Mouse (Mus musculus) common myeloid progenitor, adult 5-6 weeks (primary cell): ENCODE measurements around the gene Nup54. TPM values are rescaled to one million over a fixed set of nuclear protein-coding genes. Genes with fewer than 3 reads are reported as not detected.

Experiments used
- ATAC-seq: replicated peaks from 2 replicates; pipeline ENCODE4 v1.8.0; 2016; ENCODE audit warnings: low read depth, mild to moderate bottlenecking, moderate TSS enrichment, inconsistent platforms; ENCODE audit not compliant: poor library complexity, severe bottlenecking
- total RNA-seq: library from RNA; stranded (forward); fragments of 200-1000, 187-1606 nt; gene quantifications from 2 replicates; pipeline ENCODE4 v1.2.3, GENCODE M21; 2017

Gene Nup54
- total RNA-seq, 1 experiment from 2014 or later: 71.8 TPM

GRCm38 (mm10) chr5:92413982-92414375, 21.0 kb downstream of the Nup54 start:
- no peak for ATAC-seq

- no peak for ATAC-seq
Observed at GRCm38 (mm10) chr5:92413271-92413981, 21.6 kb downstream of the Nup54 start.

GRCm38 (mm10) chr5:92411461-92412140, 23.4 kb downstream of the Nup54 start:
- ATAC-seq: no peak

- no peak for ATAC-seq
Observed at GRCm38 (mm10) chr5:92410486-92410885, 24.5 kb downstream of the Nup54 start.

- ATAC-seq: no peak
Observed at GRCm38 (mm10) chr5:92409361-92410155, 25.5 kb downstream of the Nup54 start.

DNA sequence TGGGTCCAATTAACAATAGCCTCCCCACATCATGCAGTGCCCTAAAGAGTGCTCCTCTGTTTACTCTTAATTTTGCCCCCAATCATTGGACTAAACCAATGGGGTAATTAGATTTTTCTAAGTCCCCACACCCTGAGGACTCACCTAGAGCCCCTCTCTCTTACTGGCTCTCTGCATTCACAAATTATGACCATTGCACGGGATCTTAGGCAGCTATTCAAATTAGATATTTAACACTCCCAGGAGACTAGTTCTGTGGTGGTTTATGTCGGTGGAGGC, 30.7 kb downstream of the Nup54 start:
- no peak for ATAC-seq

GRCm38 (mm10) chr5:92403562-92404399, 31.2 kb downstream of the Nup54 start:
- ATAC-seq: no peak

GRCm38 (mm10) chr5:92402816-92403215, 32.2 kb downstream of the Nup54 start:
- no peak for ATAC-seq

GRCm38 (mm10) chr5:92398153-92398552, 36.9 kb downstream of the Nup54 start:
- ATAC-seq: peak; percentile 97

DNA sequence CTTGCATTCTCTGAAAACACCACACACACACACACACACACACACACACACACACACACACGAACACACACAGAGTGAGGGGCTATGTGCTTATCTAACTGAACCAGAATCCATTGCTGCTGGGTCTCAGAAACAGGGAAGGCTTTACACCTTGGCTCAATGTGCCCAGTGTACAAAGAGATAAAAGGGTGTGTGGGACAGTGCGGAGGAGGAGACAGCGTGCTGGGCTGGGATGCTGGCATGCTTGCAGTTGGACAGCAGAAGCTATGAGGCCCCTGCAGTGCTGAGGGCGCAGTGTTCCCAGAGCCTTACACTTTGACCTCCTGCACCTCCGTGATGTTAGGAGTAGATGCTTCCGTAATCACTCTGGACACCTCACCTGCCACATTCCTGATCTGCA, 38.5 kb downstream of the Nup54 start:
- no peak; the same call in 1 of the 2 replicates for ATAC-seq

GRCm38 (mm10) chr5:92395764-92396163, 39.3 kb downstream of the Nup54 start:
- ATAC-seq: no peak

GRCm38 (mm10) chr5:92393863-92394262, 41.2 kb downstream of the Nup54 start:
- ATAC-seq: peak; percentile 53

GRCm38 (mm10) chr5:92392542-92392941, 42.5 kb downstream of the Nup54 start:
- peak; percentile 31; the same call in 1 of the 2 replicates for ATAC-seq

GRCm38 (mm10) chr5:92390615-92391014, 44.4 kb downstream of the Nup54 start:
- ATAC-seq: no peak

DNA sequence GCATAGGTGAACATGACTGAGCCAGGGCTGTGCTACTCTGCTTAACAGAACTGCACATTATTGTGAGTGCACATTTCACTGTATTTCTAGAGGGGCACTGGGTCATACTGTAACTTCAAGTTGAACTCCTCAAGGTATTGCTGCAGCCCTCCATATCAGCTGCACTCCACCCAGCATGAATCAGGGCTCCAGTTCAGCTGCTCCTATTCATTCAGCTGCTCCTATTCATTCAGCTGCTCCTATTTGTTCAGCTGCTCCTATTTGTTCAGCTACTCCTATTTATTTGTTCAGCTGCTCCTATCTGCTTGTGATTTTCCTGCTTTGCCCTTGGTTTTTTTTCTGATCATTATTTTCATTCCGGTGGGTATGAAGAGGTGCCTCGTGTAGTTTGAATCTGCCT, 45.0 kb downstream of the Nup54 start:
- no peak for ATAC-seq

DNA sequence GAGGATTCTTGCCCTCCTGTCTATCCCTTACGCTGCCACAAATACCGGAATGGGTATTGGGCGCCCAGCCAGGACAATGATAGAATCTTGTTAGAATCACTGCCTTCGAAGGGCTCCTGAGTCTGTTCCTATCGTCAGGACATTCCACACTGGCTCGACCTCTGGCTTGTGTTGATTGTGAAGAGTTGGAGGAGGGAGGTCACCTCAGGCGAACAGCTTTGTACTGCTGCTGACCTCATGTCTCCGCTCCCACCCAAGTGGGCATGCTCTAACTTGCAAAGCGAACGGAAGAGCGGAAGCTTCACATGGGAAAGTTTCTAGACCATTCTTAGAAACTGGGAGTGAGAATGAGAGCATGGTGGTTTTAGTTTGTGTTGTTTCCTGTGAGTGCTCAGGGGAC, 47.6 kb downstream of the Nup54 start:
- no peak for ATAC-seq

DNA sequence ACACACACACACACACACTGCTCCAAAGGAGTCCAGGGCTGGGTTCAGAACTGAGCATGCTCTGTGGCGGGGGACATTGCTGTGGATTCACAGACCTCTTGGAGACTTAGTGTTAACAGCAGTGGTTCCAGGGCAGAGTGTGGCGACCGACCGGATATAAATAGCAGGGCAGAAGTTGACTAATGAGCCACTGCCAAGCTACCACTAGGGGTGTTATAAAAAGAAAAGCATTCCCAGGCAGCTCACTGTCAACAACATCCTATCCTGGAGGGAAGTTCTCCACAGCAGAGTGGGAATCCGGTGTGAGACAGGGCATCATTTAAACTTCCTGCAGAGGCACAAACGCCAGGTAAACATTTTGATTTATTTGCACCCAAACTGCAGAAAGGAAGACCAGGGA, 48.4 kb downstream of the Nup54 start:
- peak; percentile 62 for ATAC-seq

DNA sequence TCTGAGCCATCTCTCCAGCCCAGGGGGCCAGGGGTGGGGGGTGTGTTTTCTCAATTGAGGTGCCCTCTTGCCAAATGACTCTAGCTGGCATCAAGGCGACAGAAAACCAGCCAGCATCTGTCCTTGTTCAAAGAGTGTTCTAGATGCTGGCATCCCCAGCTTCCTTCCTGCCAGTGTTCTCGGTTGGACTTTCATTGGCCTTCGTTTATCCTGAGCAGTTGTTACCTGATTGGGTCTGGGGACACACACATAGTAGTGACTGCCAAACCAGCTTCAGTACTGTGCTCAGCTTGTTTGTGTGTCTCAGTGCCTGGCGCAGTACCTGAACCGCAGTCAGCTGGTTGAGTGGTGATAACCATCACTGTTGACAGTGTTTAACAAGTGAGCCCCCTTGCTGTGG, 48.9 kb downstream of the Nup54 start:
- ATAC-seq: no peak

GRCm38 (mm10) chr5:92384855-92385254, 50.2 kb downstream of the Nup54 start:
- peak; percentile 69 for ATAC-seq

GRCm38 (mm10) chr5:92383747-92384146, 51.3 kb downstream of the Nup54 start:
- no peak for ATAC-seq
